Mouse (Mus musculus) heart, adult 8-10 months (tissue): ENCODE measurements around the gene Mcm5. TPM values are rescaled to one million over a fixed set of nuclear protein-coding genes. Genes with fewer than 3 reads are reported as not detected.

ENCODE experiments used
- DNase-seq: peaks from one replicate; pipeline ENCODE4 v3.0.0; 2022; ENCODE audit warnings: low spot score
- total RNA-seq, 4 experiments: library from RNA; stranded (reverse); gene quantifications; 2 replicates each; pipeline ENCODE4 v1.2.4; 2022

Gene Mcm5
- total RNA-seq, 4 experiments from 2014 or later = 3.6 to 4.1 (median 4.0) TPM

GRCm38 (mm10) chr8:75102956-75103355, 6.4 kb upstream of the Mcm5 start:
- no peak for DNase-seq

GRCm38 (mm10) chr8:75103376-75103878, 5.9 kb upstream of the Mcm5 start:
- DNase-seq = no peak

- DNase-seq = peak; percentile 82
Measured at GRCm38 (mm10) chr8:75108527-75109235, 688 bp upstream of the Mcm5 start.

- DNase-seq = no peak
Measured at GRCm38 (mm10) chr8:75110093-75110492, 724 bp downstream of the Mcm5 start.

- no peak for DNase-seq
Measured at GRCm38 (mm10) chr8:75118505-75118904, 9.1 kb downstream of the Mcm5 start.

- DNase-seq = no peak
Measured at GRCm38 (mm10) chr8:75119287-75119686, 9.9 kb downstream of the Mcm5 start.

GRCm38 (mm10) chr8:75119747-75120146, 10.4 kb downstream of the Mcm5 start:
- DNase-seq = no peak

GRCm38 (mm10) chr8:75127406-75127805, 18.0 kb downstream of the Mcm5 start:
- DNase-seq = no peak

GRCm38 (mm10) chr8:75132485-75132884, 23.1 kb downstream of the Mcm5 start:
- peak; percentile 47 for DNase-seq

GRCm38 (mm10) chr8:75133399-75133798, 24.0 kb downstream of the Mcm5 start:
- DNase-seq = no peak

GRCm38 (mm10) chr8:75134603-75135391, 25.4 kb downstream of the Mcm5 start:
- DNase-seq = peak; percentile 65

GRCm38 (mm10) chr8:75135756-75136155, 26.4 kb downstream of the Mcm5 start:
- DNase-seq = no peak

- DNase-seq = no peak
Measured at GRCm38 (mm10) chr8:75136256-75136655, 26.9 kb downstream of the Mcm5 start.

- DNase-seq = no peak
Measured at GRCm38 (mm10) chr8:75137536-75137935, 28.2 kb downstream of the Mcm5 start.

- DNase-seq = no peak
Measured at GRCm38 (mm10) chr8:75150911-75151610, 41.7 kb downstream of the Mcm5 start.

GRCm38 (mm10) chr8:75151743-75152142, 42.4 kb downstream of the Mcm5 start:
- DNase-seq = no peak

GRCm38 (mm10) chr8:75152505-75153082, 43.2 kb downstream of the Mcm5 start:
- DNase-seq = no peak

- no peak for DNase-seq
Measured at GRCm38 (mm10) chr8:75154855-75155478, 45.6 kb downstream of the Mcm5 start.

- no peak for DNase-seq
Measured at GRCm38 (mm10) chr8:75155740-75156322, 46.5 kb downstream of the Mcm5 start.

- DNase-seq = no peak
Measured at GRCm38 (mm10) chr8:75157471-75158230, 48.3 kb downstream of the Mcm5 start.
